Mouse (Mus musculus): ENCODE data around the gene Trpv1. TPM values are rescaled to one million over a fixed set of nuclear protein-coding genes. Genes with fewer than 3 reads are reported as not detected.

Gene Trpv1
- polyA plus RNA-seq, 1 experiment, result 1.6 TPM

GRCm38 (mm10) chr11:73199230-73199712 lies 34.8 kb upstream of the Trpv1 start, which contains the start of gene Shpk:
TSS of gene Shpk (plus strand) at chr11:73199460.
- Histone ChIP-seq H3K27ac (ENCODE audit: control insufficient read depth, insufficient read depth, low read depth, low read length) (peak within 1 kb of the TSS; percentile 56), H3K36me3 (ENCODE audit: control insufficient read depth, insufficient read depth, low read length) (no peaks in the 10 kb centered on the region), H3K4me3 (ENCODE audit: control insufficient read depth, low read depth, low read length) (peak within 1 kb of the TSS; percentile 86), H3K4me1 (ENCODE audit: control insufficient read depth, insufficient read depth, low read length) (peaks cover 11% of the 10 kb centered on the region), H3K27me3 (ENCODE audit: control insufficient read depth, insufficient read depth, low read length) (no peaks in the 10 kb centered on the region)
- no peak for TF ChIP-seq CTCF (IDR thresholded peaks at IDR 0.05; ENCODE audit: control insufficient read depth, insufficient read depth, insufficient replicate concordance, low read depth, low read length)
- TF ChIP-seq POLR2A (IDR thresholded peaks at IDR 0.05; ENCODE audit: control insufficient read depth, low read depth, low read length), result peak; percentile 78; the same call in 1 of the 2 replicates

GRCm38 (mm10) chr11:73199879-73200278 lies 34.2 kb upstream of the Trpv1 start:
- Histone ChIP-seq H3K27me3 (ENCODE audit: control insufficient read depth, insufficient read depth, low read length) (no peaks in the 10 kb centered on the region), H3K4me3 (ENCODE audit: control insufficient read depth, low read depth, low read length) (peak overlapping the region; percentile 86), H3K4me1 (ENCODE audit: control insufficient read depth, insufficient read depth, low read length) (peaks cover 11% of the 10 kb centered on the region), H3K27ac (ENCODE audit: control insufficient read depth, insufficient read depth, low read depth, low read length) (no peak overlapping the region), H3K36me3 (ENCODE audit: control insufficient read depth, insufficient read depth, low read length) (no peaks in the 10 kb centered on the region)
- TF ChIP-seq CTCF (IDR thresholded peaks at IDR 0.05; ENCODE audit: control insufficient read depth, insufficient read depth, insufficient replicate concordance, low read depth, low read length) (no peak), POLR2A (IDR thresholded peaks at IDR 0.05; ENCODE audit: control insufficient read depth, low read depth, low read length) (no peak)

GRCm38 (mm10) chr11:73201021-73201420 lies 33.1 kb upstream of the Trpv1 start:
- H3K36me3 ChIP-seq (ENCODE audit: control insufficient read depth, insufficient read depth, low read length), result no peaks in the 10 kb centered on the region; the same call in 1 of the 2 replicates
- no peak for TF ChIP-seq CTCF (IDR thresholded peaks at IDR 0.05; ENCODE audit: control insufficient read depth, insufficient read depth, insufficient replicate concordance, low read depth, low read length)
- no peaks in the 10 kb centered on the region for H3K27me3 ChIP-seq (ENCODE audit: control insufficient read depth, insufficient read depth, low read length)
- H3K4me3 ChIP-seq (ENCODE audit: control insufficient read depth, low read depth, low read length), result no peak overlapping the region
- no peak overlapping the region for H3K27ac ChIP-seq (ENCODE audit: control insufficient read depth, insufficient read depth, low read depth, low read length)
- H3K4me1 ChIP-seq (ENCODE audit: control insufficient read depth, insufficient read depth, low read length), result peaks cover 11% of the 10 kb centered on the region

- Histone ChIP-seq H3K27me3 (ENCODE audit: control insufficient read depth, insufficient read depth, low read length) (no peaks in the 10 kb centered on the region), H3K27ac (ENCODE audit: control insufficient read depth, insufficient read depth, low read depth, low read length) (no peak overlapping the region), H3K4me3 (ENCODE audit: control insufficient read depth, low read depth, low read length) (no peak overlapping the region), H3K36me3 (ENCODE audit: control insufficient read depth, insufficient read depth, low read length) (no peaks in the 10 kb centered on the region; the same call in 1 of the 2 replicates), H3K4me1 (ENCODE audit: control insufficient read depth, insufficient read depth, low read length) (peaks cover 11% of the 10 kb centered on the region)
- no peak for TF ChIP-seq CTCF (IDR thresholded peaks at IDR 0.05; ENCODE audit: control insufficient read depth, insufficient read depth, insufficient replicate concordance, low read depth, low read length)
- no peak for TF ChIP-seq POLR2A (IDR thresholded peaks at IDR 0.05; ENCODE audit: control insufficient read depth, low read depth, low read length)
Observed at GRCm38 (mm10) chr11:73201597-73201996, 32.5 kb upstream of the Trpv1 start.

- Histone ChIP-seq H3K27me3 (ENCODE audit: control insufficient read depth, insufficient read depth, low read length) (no peaks in the 10 kb centered on the region), H3K4me3 (ENCODE audit: control insufficient read depth, low read depth, low read length) (no peak overlapping the region), H3K27ac (ENCODE audit: control insufficient read depth, insufficient read depth, low read depth, low read length) (no peak overlapping the region), H3K4me1 (ENCODE audit: control insufficient read depth, insufficient read depth, low read length) (peaks cover 6% of the 10 kb centered on the region), H3K36me3 (ENCODE audit: control insufficient read depth, insufficient read depth, low read length) (no peaks in the 10 kb centered on the region; the same call in 1 of the 2 replicates)
- TF ChIP-seq CTCF (IDR thresholded peaks at IDR 0.05; ENCODE audit: control insufficient read depth, insufficient read depth, insufficient replicate concordance, low read depth, low read length) (no peak), POLR2A (IDR thresholded peaks at IDR 0.05; ENCODE audit: control insufficient read depth, low read depth, low read length) (no peak)
Observed at GRCm38 (mm10) chr11:73203895-73204294, 30.2 kb upstream of the Trpv1 start.

- H3K4me3 ChIP-seq (ENCODE audit: control insufficient read depth, low read depth, low read length), result no peak overlapping the region
- no peak for TF ChIP-seq CTCF (IDR thresholded peaks at IDR 0.05; ENCODE audit: control insufficient read depth, insufficient read depth, insufficient replicate concordance, low read depth, low read length)
- TF ChIP-seq POLR2A (IDR thresholded peaks at IDR 0.05; ENCODE audit: control insufficient read depth, low read depth, low read length), result no peak
- no peaks in the 10 kb centered on the region; the same call in 1 of the 2 replicates for H3K36me3 ChIP-seq (ENCODE audit: control insufficient read depth, insufficient read depth, low read length)
- H3K27me3 ChIP-seq (ENCODE audit: control insufficient read depth, insufficient read depth, low read length), result no peaks in the 10 kb centered on the region
- H3K27ac ChIP-seq (ENCODE audit: control insufficient read depth, insufficient read depth, low read depth, low read length), result no peak overlapping the region
- no peaks in the 10 kb centered on the region for H3K4me1 ChIP-seq (ENCODE audit: control insufficient read depth, insufficient read depth, low read length)
Observed at GRCm38 (mm10) chr11:73205194-73205593, 28.9 kb upstream of the Trpv1 start.

GRCm38 (mm10) chr11:73207621-73208020 lies 26.5 kb upstream of the Trpv1 start:
- Histone ChIP-seq H3K36me3 (ENCODE audit: control insufficient read depth, insufficient read depth, low read length) (no peaks in the 10 kb centered on the region; the same call in 1 of the 2 replicates), H3K27ac (ENCODE audit: control insufficient read depth, insufficient read depth, low read depth, low read length) (no peak overlapping the region), H3K4me1 (ENCODE audit: control insufficient read depth, insufficient read depth, low read length) (no peaks in the 10 kb centered on the region), H3K4me3 (ENCODE audit: control insufficient read depth, low read depth, low read length) (no peak overlapping the region), H3K27me3 (ENCODE audit: control insufficient read depth, insufficient read depth, low read length) (no peaks in the 10 kb centered on the region)
- TF ChIP-seq CTCF (IDR thresholded peaks at IDR 0.05; ENCODE audit: control insufficient read depth, insufficient read depth, insufficient replicate concordance, low read depth, low read length) (no peak), POLR2A (IDR thresholded peaks at IDR 0.05; ENCODE audit: control insufficient read depth, low read depth, low read length) (no peak)
